Mouse (Mus musculus) MEL (cell line): ENCODE results near the gene Xlr4a. TPM values are rescaled to one million over a fixed set of nuclear protein-coding genes. Genes with fewer than 3 reads are reported as not detected.

Experiments used
- DNase-seq: peaks from one replicate; pipeline ENCODE4 v3.0.0; 2011; ENCODE audit warnings: low read depth, low spot score
- H3K27ac ChIP-seq: 2 replicates; pipeline ENCODE4 v1.5.1; 2012; ENCODE audit warnings: low read depth, mild to moderate bottlenecking, control low read depth, low read length, moderate library complexity; ENCODE audit not compliant: control insufficient read depth
- H3K27me3 ChIP-seq, 2 experiments: fragments of 150-350 bp in 1 of 2; sonication (generic) in 1 of 2; 2 replicates each; pipeline ENCODE4 v1.6.1; 2012; ENCODE audit warnings: low read length in 2 of 2, mild to moderate bottlenecking in 2 of 2, improper control_type of control experiment in 1 of 2, moderate library complexity in 1 of 2; ENCODE audit not compliant: insufficient read depth in 2 of 2, control insufficient read depth in 1 of 2
- H3K36me3 ChIP-seq, 2 experiments: 2 replicates each; pipeline ENCODE4 v1.6.1; 2012 to 2014; ENCODE audit warnings: low read length in 2 of 2, improper control_type of control experiment in 1 of 2, inconsistent platforms in 1 of 2, mild to moderate bottlenecking in 1 of 2; ENCODE audit not compliant: insufficient read depth in 2 of 2, control insufficient read depth in 1 of 2
- H3K4me1 ChIP-seq, 2 experiments: fragments of 150-350 bp in 1 of 2; sonication (generic) in 1 of 2; 2 replicates each; pipeline ENCODE4 v1.6.1; 2012; ENCODE audit warnings: low read length in 2 of 2, improper control_type of control experiment in 1 of 2, mild to moderate bottlenecking in 1 of 2; ENCODE audit not compliant: insufficient read depth in 2 of 2, control insufficient read depth in 1 of 2
- H3K4me3 ChIP-seq, 2 experiments: fragments of 150-350 bp in 1 of 2; sonication (generic) in 1 of 2; 2 replicates each; pipeline ENCODE4 v1.5.1; 2012; ENCODE audit warnings: low read depth in 2 of 2, low read length in 2 of 2, mild to moderate bottlenecking in 2 of 2, moderate library complexity in 2 of 2, control low read depth in 1 of 2, improper control_type of control experiment in 1 of 2; ENCODE audit not compliant: control insufficient read depth in 1 of 2, insufficient read depth in 1 of 2
- H3K79me2 ChIP-seq: 2 replicates; pipeline ENCODE4 v1.6.1; 2012; ENCODE audit warnings: mild to moderate bottlenecking, low read length, moderate library complexity; ENCODE audit not compliant: control insufficient read depth, poor library complexity, insufficient read depth
- H3K9ac ChIP-seq: 2 replicates; pipeline ENCODE4 v1.6.1; 2012; ENCODE audit warnings: low read depth, mild to moderate bottlenecking, control low read depth, low read length, moderate library complexity; ENCODE audit not compliant: control insufficient read depth, poor library complexity, severe bottlenecking
- H3K9me3 ChIP-seq: fragments of 150-350 bp; sonication (generic); replicated peaks from 2 replicates; pipeline ENCODE4 v1.6.1; 2012; ENCODE audit warnings: mild to moderate bottlenecking, low read length, improper control_type of control experiment, moderate library complexity; ENCODE audit not compliant: insufficient read depth
- BHLHE40 ChIP-seq: IDR thresholded peaks from 2 replicates; pipeline ENCODE4 v1.6.1; 2012; ENCODE audit warnings: low read depth, mild to moderate bottlenecking, inconsistent platforms, low read length, improper control_type of control experiment, borderline replicate concordance
- CHD1 ChIP-seq: IDR thresholded peaks from 2 replicates; pipeline ENCODE4 v1.6.1; 2012; ENCODE audit warnings: low read depth, mild to moderate bottlenecking, inconsistent platforms, low read length, improper control_type of control experiment
- CHD2 ChIP-seq: IDR thresholded peaks from 2 replicates; pipeline ENCODE4 v1.6.1; 2011; ENCODE audit warnings: low read length, improper control_type of control experiment
- E2F4 ChIP-seq: IDR thresholded peaks from 2 replicates; pipeline ENCODE4 v1.6.1; 2011; ENCODE audit warnings: low read depth, low read length, improper control_type of control experiment, borderline replicate concordance
- ELF1 ChIP-seq: IDR thresholded peaks from 2 replicates; pipeline ENCODE4 v1.6.1; 2014; ENCODE audit warnings: low read depth, mild to moderate bottlenecking, inconsistent platforms, low read length, improper control_type of control experiment, moderate library complexity
- EP300 ChIP-seq, 2 experiments: IDR thresholded peaks; 2 replicates each; pipeline ENCODE4 v1.6.1; 2011; ENCODE audit warnings: improper control_type of control experiment in 2 of 2, low read length in 2 of 2, low read depth in 1 of 2, mild to moderate bottlenecking in 1 of 2
- GATA1 ChIP-seq: IDR thresholded peaks from 2 replicates; pipeline ENCODE4 v1.6.1; 2011; ENCODE audit warnings: low read depth, low read length, improper control_type of control experiment
- HCFC1 ChIP-seq: IDR thresholded peaks from 2 replicates; pipeline ENCODE4 v1.6.1; 2012; ENCODE audit warnings: low read depth, mild to moderate bottlenecking, inconsistent platforms, low read length, improper control_type of control experiment, moderate library complexity
- JUND ChIP-seq: IDR thresholded peaks from 2 replicates; pipeline ENCODE4 v1.6.1; 2011; ENCODE audit warnings: low read depth, mild to moderate bottlenecking, improper control_type of control experiment, low read length
- KAT2A ChIP-seq: conservative IDR thresholded peaks from 2 replicates; pipeline ENCODE4 v1.6.1; 2012; ENCODE audit warnings: low read depth, low read length, improper control_type of control experiment, inconsistent platforms
- MAFK ChIP-seq: IDR thresholded peaks from 2 replicates; pipeline ENCODE4 v1.6.1; 2011; ENCODE audit warnings: low read depth, mild to moderate bottlenecking, low read length, improper control_type of control experiment, borderline replicate concordance
- MAX ChIP-seq: IDR thresholded peaks from 2 replicates; pipeline ENCODE4 v1.6.1; 2011; ENCODE audit warnings: low read length, improper control_type of control experiment
- MAZ ChIP-seq: IDR thresholded peaks from 2 replicates; pipeline ENCODE4 v1.6.1; 2012; ENCODE audit warnings: low read depth, mild to moderate bottlenecking, inconsistent platforms, low read length, improper control_type of control experiment
- MEF2A ChIP-seq: IDR thresholded peaks from 2 replicates; pipeline ENCODE4 v1.6.1; 2014; ENCODE audit warnings: low read depth, mild to moderate bottlenecking, inconsistent platforms, low read length, improper control_type of control experiment; ENCODE audit not compliant: poor library complexity, insufficient replicate concordance, severe bottlenecking; ENCODE audit errors: extremely low read depth
- MYB ChIP-seq: IDR thresholded peaks from 2 replicates; pipeline ENCODE4 v1.6.1; 2011; ENCODE audit warnings: mild to moderate bottlenecking, low read depth, low read length, improper control_type of control experiment
- NELFE ChIP-seq: IDR thresholded peaks from 2 replicates; pipeline ENCODE4 v1.6.1; 2011; ENCODE audit warnings: low read depth, low read length, improper control_type of control experiment
- POLR2A ChIP-seq, 2 experiments: IDR thresholded peaks; 2 replicates each; pipeline ENCODE4 v1.6.1; 2011 to 2012; ENCODE audit warnings: low read length in 2 of 2, mild to moderate bottlenecking in 2 of 2, control low read depth in 1 of 2, improper control_type of control experiment in 1 of 2, low read depth in 1 of 2, moderate library complexity in 1 of 2; ENCODE audit not compliant: control insufficient read depth in 1 of 2, insufficient read depth in 1 of 2, poor library complexity in 1 of 2
- POLR2AphosphoS2 ChIP-seq: IDR thresholded peaks from 2 replicates; pipeline ENCODE4 v1.6.1; 2011; ENCODE audit warnings: low read length, improper control_type of control experiment
- POLR2AphosphoS5 ChIP-seq: IDR thresholded peaks from 2 replicates; pipeline ENCODE4 v1.6.1; 2012; ENCODE audit warnings: low read depth, borderline replicate concordance, mild to moderate bottlenecking, inconsistent platforms, low read length, moderate library complexity, mixed read lengths
- RAD21 ChIP-seq: IDR thresholded peaks from 2 replicates; pipeline ENCODE4 v1.6.1; 2011; ENCODE audit warnings: mild to moderate bottlenecking, low read depth, low read length, improper control_type of control experiment
- RCOR1 ChIP-seq: IDR thresholded peaks from 2 replicates; pipeline ENCODE4 v1.6.1; 2012; ENCODE audit warnings: low read depth, mild to moderate bottlenecking, inconsistent platforms, low read length, improper control_type of control experiment
- SIN3A ChIP-seq: IDR thresholded peaks from 2 replicates; pipeline ENCODE4 v1.6.1; 2012; ENCODE audit warnings: low read length, improper control_type of control experiment, inconsistent platforms
- TAL1 ChIP-seq: IDR thresholded peaks from 2 replicates; pipeline ENCODE4 v1.6.1; 2012; ENCODE audit warnings: mild to moderate bottlenecking, inconsistent platforms, low read length, moderate library complexity, mixed read lengths
- TBP ChIP-seq: IDR thresholded peaks from 2 replicates; pipeline ENCODE4 v1.8.0; 2011; ENCODE audit warnings: low read depth, low read length, improper control_type of control experiment
- UBTF ChIP-seq: IDR thresholded peaks from 2 replicates; pipeline ENCODE4 v1.6.1; 2012; ENCODE audit warnings: low read depth, mild to moderate bottlenecking, inconsistent platforms, low read length, improper control_type of control experiment, moderate library complexity, borderline replicate concordance; ENCODE audit not compliant: insufficient read depth
- USF1 ChIP-seq: IDR thresholded peaks from 2 replicates; pipeline ENCODE4 v1.6.1; 2014; ENCODE audit warnings: low read depth, mild to moderate bottlenecking, inconsistent platforms, low read length, improper control_type of control experiment, moderate library complexity
- USF2 ChIP-seq, 2 experiments: IDR thresholded peaks; 2 replicates each; pipeline ENCODE4 v1.6.1; 2011 to 2012; ENCODE audit warnings: improper control_type of control experiment in 2 of 2, low read length in 2 of 2, borderline replicate concordance in 1 of 2, inconsistent platforms in 1 of 2, low read depth in 1 of 2, mild to moderate bottlenecking in 1 of 2; ENCODE audit not compliant: insufficient read depth in 1 of 2
- ZKSCAN1 ChIP-seq: IDR thresholded peaks from 2 replicates; pipeline ENCODE4 v1.6.1; 2012; ENCODE audit warnings: low read depth, mild to moderate bottlenecking, inconsistent platforms, low read length, improper control_type of control experiment, moderate library complexity
- ZMIZ1 ChIP-seq: IDR thresholded peaks from 2 replicates; pipeline ENCODE4 v1.6.1; 2012; ENCODE audit warnings: low read depth, mild to moderate bottlenecking, inconsistent platforms, low read length, improper control_type of control experiment, moderate library complexity
- ZNF384 ChIP-seq: IDR thresholded peaks from 2 replicates; pipeline ENCODE4 v1.6.1; 2012; ENCODE audit warnings: low read depth, mild to moderate bottlenecking, inconsistent platforms, low read length, improper control_type of control experiment
- polyA plus RNA-seq, 2 experiments: library from polyadenylated mRNA; stranded (reverse) in 1 of 2; unstranded in 1 of 2; fragments of >175 nt in 1 of 2; fragments of >200 nt in 1 of 2; gene quantifications; 2 replicates each; pipeline versions ENCODE4 v1.2.1 to v1.2.4; 2012; ENCODE audit warnings: low replicate concordance in 2 of 2, low read depth in 1 of 2; ENCODE audit not compliant: insufficient read length in 2 of 2, insufficient read depth in 1 of 2, missing spikeins in 1 of 2
- total RNA-seq: library from RNA; depleted of rRNA; stranded (reverse); fragments of 300-350 nt; gene quantifications from 2 replicates; pipeline ENCODE4 v1.2.3, GENCODE M21; 2012

The Xlr4a gene
- total and polyA plus RNA-seq, 3 experiments, result 0.19 to 0.29 TPM; not detected in 1

DNA sequence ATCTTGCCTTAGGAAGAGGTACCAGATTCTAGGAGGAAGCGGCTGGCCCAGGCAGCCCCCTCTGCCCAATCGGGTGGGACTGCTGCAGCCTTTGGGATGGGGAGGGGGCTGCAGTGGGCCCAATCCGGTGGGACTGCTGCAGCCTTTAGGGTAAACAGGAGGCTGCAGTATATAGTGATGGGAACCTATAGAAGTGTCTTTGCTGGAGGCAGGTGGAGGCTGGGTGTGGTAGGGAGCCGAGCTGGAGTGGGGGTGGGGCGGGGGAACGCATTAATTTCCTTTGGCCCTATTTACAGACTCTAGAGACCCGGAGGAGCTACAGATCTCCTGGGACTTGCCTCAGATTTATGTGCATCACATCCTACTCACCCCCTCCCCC is 17.9 kb downstream of the Xlr4a start, which contains the start of gene Pnma3:
TSS of gene Pnma3 (plus strand) at position 373 of the 379 bp plus-strand sequence.
- no peak within 1 kb of the TSS for H3K27ac ChIP-seq
- TF ChIP-seq UBTF (no peak), USF1 (no peak), POLR2AphosphoS5 (no peak), USF2 (IDR thresholded peaks at IDR 0.05; ENCODE audit: borderline replicate concordance in 1 of 2, insufficient read depth in 1 of 2, low read depth in 1 of 2, low read length in 2 of 2) (no peak), TBP (no peak), RCOR1 (no peak), GATA1 (no peak), CHD2 (no peak), EP300 (IDR thresholded peaks at IDR 0.05; ENCODE audit: low read depth in 1 of 2, low read length in 2 of 2) (no peak), JUND (no peak), ELF1 (no peak), MAFK (no peak), ZNF384 (no peak), KAT2A (no peak), MYB (no peak), E2F4 (no peak), TAL1 (no peak), HCFC1 (no peak), MAX (no peak), POLR2A (IDR thresholded peaks at IDR 0.05; ENCODE audit: control insufficient read depth in 1 of 2, insufficient read depth in 1 of 2, low read depth in 1 of 2, low read length in 2 of 2, poor library complexity in 1 of 2) (no peak)
- TF ChIP-seq, all 39 proteins: peak for 0
- peaks cover 0 to 8% of the 10 kb centered on the region in 2 experiments; a peak in 2 of 4 replicates for H3K36me3 ChIP-seq
- no peak within 1 kb of the TSS for H3K4me3 ChIP-seq
- no peaks in the 10 kb centered on the region for H3K79me2 ChIP-seq
- H3K9ac ChIP-seq, result no peak within 1 kb of the TSS
- H3K27me3 ChIP-seq, result no peaks in the 10 kb centered on the region
- no peaks in the 10 kb centered on the region for H3K9me3 ChIP-seq
- no peak for DNase-seq
- peaks cover 0 to 6% of the 10 kb centered on the region in 2 experiments; a peak in 3 of 4 replicates for H3K4me1 ChIP-seq

DNA sequence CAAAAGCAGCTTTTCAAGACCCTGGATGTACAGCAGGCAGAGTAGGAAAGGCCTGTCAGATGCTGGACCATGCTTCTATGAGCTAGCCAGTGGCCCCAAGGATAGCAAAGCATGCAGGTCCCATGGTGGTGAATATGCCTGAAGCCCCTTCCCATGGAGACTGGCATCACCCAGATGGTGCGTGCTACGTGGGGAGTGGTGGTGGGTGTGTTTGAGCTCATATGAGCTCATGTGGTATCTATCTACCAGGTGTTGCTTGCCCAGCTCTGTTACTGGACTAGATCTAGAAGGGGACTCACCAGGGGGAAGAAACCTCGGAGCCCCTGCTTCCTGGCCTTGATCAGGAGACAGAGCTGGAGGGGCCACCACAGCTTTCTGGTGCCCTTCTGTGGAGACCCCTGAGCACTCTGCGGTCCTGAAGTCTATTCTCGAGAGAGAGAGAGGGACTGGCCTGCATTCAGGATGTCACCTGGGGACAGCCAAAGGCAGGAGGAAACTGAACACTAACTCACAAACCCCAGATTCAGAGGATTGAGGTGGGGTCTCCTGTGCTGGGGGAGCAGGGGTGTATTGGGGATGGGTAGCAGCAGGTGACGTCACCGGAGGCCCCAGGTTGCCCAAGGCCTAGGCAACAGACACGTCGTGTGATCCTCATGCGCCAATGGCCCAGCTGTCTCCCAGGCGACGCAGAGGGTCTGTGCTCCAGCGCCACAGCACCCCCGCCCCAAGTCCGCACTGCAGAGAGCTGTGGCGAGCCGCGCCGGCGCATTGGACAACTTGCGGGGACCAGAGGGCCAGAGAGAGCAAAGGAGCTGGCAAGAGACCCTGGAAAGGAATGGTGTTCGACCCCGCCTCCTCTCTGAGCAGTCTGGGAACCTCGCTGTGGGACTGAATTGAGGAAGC is 18.5 kb downstream of the Xlr4a start:
- Histone ChIP-seq H3K79me2 (no peaks in the 10 kb centered on the region), H3K27ac (no peak overlapping the region), H3K4me3 (no peak overlapping the region), H3K4me1 (peaks cover 0 to 6% of the 10 kb centered on the region in 2 experiments; a peak in 3 of 4 replicates), H3K9me3 (no peaks in the 10 kb centered on the region), H3K27me3 (no peaks in the 10 kb centered on the region), H3K36me3 (peaks cover 0 to 8% of the 10 kb centered on the region in 2 experiments; a peak in 2 of 4 replicates), H3K9ac (no peak overlapping the region)
- no peak for DNase-seq
- TF ChIP-seq MAZ, result no peak
- TF ChIP-seq GATA1, result no peak
- TF ChIP-seq CHD1, result no peak
- TF ChIP-seq MYB, result no peak
- TF ChIP-seq ZKSCAN1, result no peak
- TF ChIP-seq ZMIZ1, result no peak
- no peak for TF ChIP-seq KAT2A
- no peak for TF ChIP-seq ELF1
- no peak for TF ChIP-seq MEF2A
- no peak for TF ChIP-seq SIN3A
- no peak for TF ChIP-seq UBTF
- TF ChIP-seq NELFE, result no peak
- no peak for TF ChIP-seq ZNF384
- TF ChIP-seq RAD21, result no peak
- no peak for TF ChIP-seq HCFC1
- TF ChIP-seq BHLHE40, result no peak
- no peak for TF ChIP-seq POLR2AphosphoS2
